Mouse (Mus musculus): ENCODE data around the gene Pi4k2a.

DNA sequence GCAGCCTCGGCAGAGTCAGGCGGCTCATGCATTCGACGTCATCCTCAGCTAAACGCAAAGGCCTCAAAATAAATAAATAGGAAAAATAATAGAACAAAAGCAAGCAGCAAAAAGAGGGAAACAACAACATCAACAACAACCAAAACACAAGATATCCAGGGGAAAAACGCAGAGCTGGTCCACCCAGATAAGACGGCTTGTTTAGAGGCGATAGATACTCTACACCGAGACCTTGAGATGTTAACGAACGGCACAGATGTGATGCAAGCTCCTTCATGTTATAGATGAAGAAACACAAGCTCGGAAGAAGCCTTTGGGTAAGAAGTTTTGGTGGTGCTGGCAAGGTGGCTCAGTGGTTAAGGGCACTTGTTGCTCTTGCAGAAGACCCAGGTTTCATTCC lies 11.3 kb upstream of the Pi4k2a start:
- TF ChIP-seq POLR2A (IDR thresholded peaks at IDR 0.05; ENCODE audit: borderline replicate concordance, extremely low read depth, insufficient read depth, insufficient read length, poor library complexity, severe bottlenecking) (no peak), CTCF (IDR thresholded peaks at IDR 0.05; ENCODE audit: borderline replicate concordance, extremely low read depth, insufficient read depth, insufficient read length) (no peak)
